Mouse (Mus musculus): ENCODE measurements around the gene Crlf1.

Crlf1 gene

GRCm38 (mm10) chr8:70492664-70493640 lies at the start of gene Crlf1:
Gene Crlf1, plus strand, starts transcription at chr8:70493158.
- DNase-seq (ENCODE audit: low spot score in 2 of 2), result no peak

GRCm38 (mm10) chr8:70443326-70443725 lies 49.6 kb upstream of the Crlf1 start:
- no peak for DNase-seq (ENCODE audit: low spot score in 2 of 2)

DNA sequence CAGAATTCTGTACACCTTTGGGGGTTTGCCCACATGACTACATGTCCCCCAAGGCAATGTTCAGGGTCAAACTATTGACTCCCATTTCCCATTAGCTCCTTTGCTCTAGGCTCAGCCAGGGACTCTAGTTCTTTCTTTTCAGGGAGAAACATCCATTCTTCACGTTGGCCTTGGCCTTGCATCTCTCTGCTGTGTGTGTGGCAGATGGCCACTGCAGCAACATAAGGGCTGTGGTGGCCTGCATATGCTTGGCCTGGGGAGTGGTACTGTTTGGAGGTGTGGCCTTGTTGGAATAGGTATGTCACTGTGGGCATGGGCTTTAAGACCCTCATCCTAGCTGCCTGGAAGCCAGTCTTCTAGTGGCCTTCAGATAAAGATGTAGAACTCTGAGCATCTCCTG lies 47.0 kb upstream of the Crlf1 start:
- DNase-seq (ENCODE audit: low spot score in 2 of 2), result no peak

GRCm38 (mm10) chr8:70447639-70448420 lies 45.1 kb upstream of the Crlf1 start:
- no peak for DNase-seq (ENCODE audit: low spot score in 2 of 2)

DNA sequence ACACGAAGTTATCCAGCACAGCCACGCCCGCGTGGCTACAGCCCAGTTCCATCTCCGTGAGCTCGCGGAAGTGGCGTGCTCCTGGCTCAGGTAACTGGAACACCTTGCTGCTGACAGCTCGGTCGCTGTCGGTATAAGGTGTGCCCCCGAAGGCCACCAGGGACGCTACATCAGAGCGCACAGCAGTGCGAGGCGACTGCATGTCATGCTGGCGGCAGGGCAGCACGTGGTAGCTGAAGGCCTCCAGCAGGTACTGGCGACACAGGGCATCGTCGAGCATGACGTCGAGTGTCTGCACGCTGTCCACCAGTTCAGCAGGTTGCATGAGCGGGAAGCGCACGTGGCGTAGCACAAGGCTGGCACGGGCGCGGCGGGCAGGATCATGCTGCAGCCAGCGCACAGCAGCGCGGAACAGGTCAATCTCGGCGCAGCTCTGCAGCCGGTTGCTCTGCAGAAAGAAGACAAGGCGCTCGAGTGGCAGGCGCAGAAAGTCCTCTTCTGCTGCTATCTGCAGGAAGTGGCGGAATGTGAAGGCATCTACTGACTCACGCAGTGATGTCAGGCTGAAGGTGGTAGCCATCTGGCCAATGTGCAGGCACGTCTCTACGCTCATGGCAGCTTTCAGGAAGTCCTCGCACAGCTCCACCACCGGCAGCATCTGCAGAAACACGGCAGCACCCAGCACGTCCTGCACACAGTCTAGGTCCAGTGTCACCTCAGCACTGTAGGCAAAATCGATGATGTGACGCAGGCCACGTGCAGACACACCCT lies 40.6 kb upstream of the Crlf1 start:
- no peak for DNase-seq (ENCODE audit: low spot score in 2 of 2)

DNA sequence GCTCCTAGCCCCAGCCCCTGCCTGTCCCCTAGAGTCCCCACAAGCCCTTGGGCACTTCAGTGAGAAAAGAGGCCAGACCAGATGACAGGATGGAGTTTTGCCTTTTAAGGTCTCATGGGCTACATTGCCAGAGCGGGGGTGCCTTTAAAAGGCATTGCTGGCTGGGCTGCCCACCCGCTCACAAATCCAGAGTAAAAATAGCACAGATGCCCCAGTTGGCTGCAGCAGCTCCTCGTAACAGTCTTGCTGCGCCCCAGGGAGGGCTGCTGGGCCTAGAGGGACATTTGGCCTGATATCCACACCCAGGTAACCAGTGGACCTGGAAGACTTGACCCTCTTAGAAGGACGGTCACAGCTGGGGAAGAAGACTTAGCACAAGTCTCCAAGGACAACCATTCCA lies 39.1 kb upstream of the Crlf1 start:
- DNase-seq (ENCODE audit: low spot score in 2 of 2), result no peak

GRCm38 (mm10) chr8:70456996-70457395 lies 36.0 kb upstream of the Crlf1 start:
- no peak for DNase-seq (ENCODE audit: low spot score in 2 of 2)

- no peak for DNase-seq (ENCODE audit: low spot score in 2 of 2)
Measured at GRCm38 (mm10) chr8:70457882-70458281, 35.1 kb upstream of the Crlf1 start.

- no peak for DNase-seq (ENCODE audit: low spot score in 2 of 2)
Measured at GRCm38 (mm10) chr8:70458462-70458861, 34.5 kb upstream of the Crlf1 start.

- no peak for DNase-seq (ENCODE audit: low spot score in 2 of 2)
Measured at GRCm38 (mm10) chr8:70459636-70460035, 33.3 kb upstream of the Crlf1 start.

- no peak for DNase-seq (ENCODE audit: low spot score in 2 of 2)
Measured at GRCm38 (mm10) chr8:70460199-70460598, 32.8 kb upstream of the Crlf1 start.

GRCm38 (mm10) chr8:70460606-70461005 lies 32.4 kb upstream of the Crlf1 start:
- no peak for DNase-seq (ENCODE audit: low spot score in 2 of 2)

DNA sequence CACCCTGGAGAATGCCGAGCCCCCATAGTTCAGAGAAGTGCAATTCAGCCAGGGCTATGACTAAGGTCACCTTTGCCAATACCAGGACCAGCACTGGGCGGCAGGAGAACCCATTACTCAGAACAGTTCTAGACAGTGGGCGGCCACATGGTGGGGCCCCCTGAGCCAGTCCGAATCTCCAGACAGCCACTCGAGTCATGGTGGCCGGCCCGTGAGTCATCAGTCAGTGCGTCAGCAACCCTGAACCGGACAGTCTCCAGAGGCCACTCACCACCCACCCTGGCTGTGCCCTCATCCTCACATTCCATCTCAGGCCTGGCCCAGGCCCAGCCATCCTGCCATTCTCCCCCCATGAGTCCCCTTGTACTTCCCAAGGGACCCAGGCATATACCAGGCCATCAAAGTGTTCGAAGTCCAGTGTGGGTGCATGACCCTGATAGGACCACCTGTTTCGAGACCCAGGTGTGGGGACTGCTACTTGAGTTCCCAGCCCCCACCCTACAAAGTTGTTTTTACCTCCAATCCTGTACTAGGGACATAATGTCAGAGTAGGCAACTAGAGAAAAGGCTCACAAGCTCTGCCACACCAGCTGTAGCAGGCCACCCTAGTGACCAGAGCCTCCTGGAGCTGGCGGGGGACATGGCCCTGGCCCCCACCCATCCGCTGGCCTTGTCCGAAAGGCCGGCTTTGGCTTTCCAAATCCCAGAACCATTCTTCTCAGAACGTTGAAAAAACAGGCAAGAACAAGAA lies 31.0 kb upstream of the Crlf1 start:
- DNase-seq (ENCODE audit: low spot score in 2 of 2), result peak; percentile 40 to 46

DNA sequence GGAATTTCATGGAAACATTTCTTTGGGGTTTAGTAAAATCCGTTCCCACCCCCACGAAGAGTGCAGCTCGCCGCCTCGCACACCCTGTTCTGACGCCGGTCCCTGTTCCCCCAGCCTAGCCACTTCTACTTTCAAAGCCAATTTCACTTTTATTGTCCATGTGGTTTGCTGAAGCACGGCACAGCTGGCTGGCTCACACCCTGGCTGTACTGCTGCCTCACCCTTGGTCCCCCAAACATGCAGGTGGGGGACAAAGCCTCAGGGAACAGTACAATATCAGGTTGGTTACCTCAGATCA lies 30.5 kb upstream of the Crlf1 start:
- peak in 1 of 2 experiments; percentile 39 for DNase-seq (ENCODE audit: low spot score in 2 of 2)

- no peak for DNase-seq (ENCODE audit: low spot score in 2 of 2)
Measured at GRCm38 (mm10) chr8:70463306-70463705, 29.7 kb upstream of the Crlf1 start.

GRCm38 (mm10) chr8:70464162-70464561 lies 28.8 kb upstream of the Crlf1 start:
- no peak for DNase-seq (ENCODE audit: low spot score in 2 of 2)

DNA sequence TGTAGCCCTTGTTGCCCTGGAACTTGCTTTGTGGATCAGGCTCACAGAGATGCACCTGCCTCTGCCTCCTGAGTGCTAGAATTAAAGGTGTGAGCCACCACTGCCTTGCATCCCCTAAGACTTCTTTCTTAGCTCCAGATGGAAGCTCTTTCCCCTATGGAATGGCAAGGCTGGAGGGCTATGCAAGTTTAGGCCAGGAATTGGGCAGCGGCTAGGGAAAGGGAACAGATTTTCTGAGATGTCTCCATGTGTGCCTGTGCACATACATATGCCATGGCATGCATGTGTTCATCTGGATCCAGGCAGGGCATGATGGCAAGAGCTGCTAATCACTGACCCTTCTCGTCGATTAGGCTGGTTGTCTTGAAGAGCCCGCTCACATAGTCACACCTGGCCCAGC lies 27.3 kb upstream of the Crlf1 start:
- no peak for DNase-seq (ENCODE audit: low spot score in 2 of 2)

DNA sequence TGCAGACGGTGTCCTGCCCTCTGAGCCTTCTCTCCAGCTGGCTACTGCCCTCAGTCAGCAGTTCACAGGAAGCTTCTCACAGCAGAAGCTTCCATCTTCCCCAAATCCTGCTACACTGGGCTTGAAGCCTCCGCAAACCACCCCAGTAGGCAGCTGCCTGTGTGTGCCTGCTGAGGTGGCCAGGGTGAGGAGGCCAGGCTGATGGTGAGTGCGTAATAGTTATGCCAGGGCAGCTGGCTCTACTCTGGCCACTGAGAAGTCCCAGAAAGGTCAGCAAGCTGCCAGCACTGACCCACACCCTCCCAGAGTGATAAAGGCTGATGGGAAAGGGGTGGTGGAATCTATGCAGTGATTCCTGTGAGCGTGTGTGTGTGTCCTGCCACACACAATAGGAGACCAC lies 26.7 kb upstream of the Crlf1 start:
- DNase-seq (ENCODE audit: low spot score in 2 of 2), result no peak

DNA sequence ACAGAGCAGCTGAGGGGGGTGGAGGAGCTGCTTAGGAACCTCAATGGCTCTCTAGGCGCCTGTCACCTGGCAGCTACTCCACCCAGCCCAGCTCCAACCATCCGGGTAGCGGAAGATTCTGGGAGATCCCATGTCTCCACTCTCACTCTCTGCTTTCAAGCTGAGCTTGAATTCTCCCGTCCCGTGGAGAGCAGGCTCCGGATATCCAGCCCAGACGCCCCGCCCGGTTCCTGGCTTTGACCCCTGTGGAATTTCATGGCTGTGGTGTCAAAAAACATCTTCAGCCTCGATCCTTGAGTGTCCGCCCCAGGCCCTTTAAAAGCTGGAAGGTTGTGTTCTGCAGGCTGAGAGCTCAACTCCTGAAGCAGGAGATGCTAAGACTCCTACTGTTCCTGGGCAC lies 26.2 kb upstream of the Crlf1 start:
- peak; percentile 69 to 76 for DNase-seq (ENCODE audit: low spot score in 2 of 2)

DNA sequence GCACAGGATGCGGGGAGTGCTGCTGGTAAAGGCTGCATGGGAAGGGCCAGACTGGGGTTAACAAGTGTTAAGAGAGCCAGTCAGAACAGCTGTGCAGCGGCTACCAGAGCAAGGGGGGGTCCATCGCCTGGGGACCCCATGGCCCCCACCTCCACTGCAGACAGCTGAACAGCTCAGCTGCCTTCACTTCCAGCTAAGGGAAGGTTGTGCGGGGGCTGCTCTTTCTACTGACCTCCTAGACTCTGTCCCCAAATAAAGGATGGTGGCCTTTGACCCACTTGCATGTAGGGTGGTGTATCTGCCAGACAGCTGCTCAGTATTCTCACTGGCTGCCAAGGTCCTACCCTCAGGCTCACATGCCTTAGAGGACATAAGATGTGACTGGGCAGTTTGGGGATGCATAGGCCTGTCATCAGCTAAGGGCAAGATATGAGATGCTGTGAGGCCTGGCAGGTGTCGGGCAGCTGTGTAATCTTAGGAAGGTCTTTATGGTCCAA lies 25.7 kb upstream of the Crlf1 start:
- DNase-seq (ENCODE audit: low spot score in 2 of 2), result peak; percentile 64 to 69

DNA sequence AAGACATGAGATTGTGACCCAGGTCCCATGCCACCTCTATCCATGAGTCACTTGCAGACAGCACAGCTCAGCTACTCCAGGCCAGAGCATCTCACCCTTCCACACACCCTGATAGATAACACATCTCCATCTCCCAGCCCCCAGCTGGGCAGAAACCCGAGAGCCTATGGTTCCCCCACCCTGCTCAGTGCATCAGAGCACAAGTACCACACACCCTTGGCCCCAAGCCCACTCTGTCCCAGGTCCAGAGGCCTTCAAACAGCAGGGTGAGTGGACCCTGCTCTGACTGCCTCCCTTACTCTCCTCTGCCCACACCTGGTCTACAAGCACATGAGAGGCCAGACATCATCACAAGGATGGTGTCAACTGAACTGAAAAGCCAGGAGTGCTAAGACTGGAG lies 25.1 kb upstream of the Crlf1 start:
- no peak for DNase-seq (ENCODE audit: low spot score in 2 of 2)

Data from heart, adult 9 months (tissue).